26 mouse cellular contexts compared by ENCODE assay signal in genomic region chr12:16526862-16527261, GRCm38 (mm10).
A peak's percentile ranks its signal among the peaks of the same experiment; 100 is the strongest.
DNase-seq lines count a peak whose midpoint lies in the region; TF ChIP-seq lines count a peak whose summit lies in the region.
"Had no signal": no experiment of that assay in that cellular context is flagged by ENCODE, and none has a peak within 500 bp of the region (broad histone marks: within the 10 kb centered on the region; RNA-seq: fewer than 3 reads in every experiment).

No protein-coding gene starts in this region.

- peak in 1 of 2 experiments; percentile 34 for DNase-seq in spleen, adult 2 months (ENCODE audit: low read depth in 1 of 2, low spot score in 2 of 2)
- DNase-seq in spleen, postnatal 4 days (ENCODE audit: low spot score in 2 of 2) = no peak
- no peak for DNase-seq in liver
- no peak for DNase-seq in embryonic facial prominence, embryonic 10.5 days (ENCODE audit: low spot score)
- DNase-seq in testis, postnatal 10 days (ENCODE audit: low spot score) = no peak
- DNase-seq: adrenal gland, postnatal 10 days; adrenal gland, postnatal 36 days; cerebellum, adult 11 months; cerebellum, adult 2 months; cerebellum, adult 9-11 months; cerebellum, postnatal 25 days; gastrocnemius, postnatal 10 days; gastrocnemius, postnatal 36 days; heart, adult 2 months had no signal

- H3K79me3 ChIP-seq in C2C12 (ENCODE audit: low read depth) = no peaks in the 10 kb centered on the region

- H3K27ac ChIP-seq in spleen, adult 2 months (ENCODE audit: insufficient read depth, low read length) = peak overlapping the region; percentile 59
- peak overlapping the region; percentile 60 for H3K27ac ChIP-seq in macrophage
- H3K27ac ChIP-seq in embryonic facial prominence, embryonic 10.5 days (replicated peaks) = no peak overlapping the region
- H3K27ac ChIP-seq: embryonic facial prominence, embryonic 13.5 days; forebrain, embryonic 12.5 days; forebrain, embryonic 15.5 days; heart, adult 2 months; heart, embryonic 10.5 days; heart, embryonic 13.5 days; hindbrain, embryonic 12.5 days; hindbrain, embryonic 15.5 days had no signal

- no peaks in the 10 kb centered on the region for H3K36me3 ChIP-seq in spleen, adult 2 months (ENCODE audit: control insufficient read depth, insufficient read depth, low read length)
- no peaks in the 10 kb centered on the region for H3K36me3 ChIP-seq in C2C12 (ENCODE audit: control insufficient read depth, insufficient read depth)
- no peaks in the 10 kb centered on the region for H3K36me3 ChIP-seq in macrophage (ENCODE audit: inconsistent target)
- no peaks in the 10 kb centered on the region for H3K36me3 ChIP-seq in embryonic facial prominence, embryonic 10.5 days (replicated peaks)
- H3K36me3 ChIP-seq: embryonic facial prominence, embryonic 13.5 days; forebrain, embryonic 12.5 days; forebrain, embryonic 15.5 days; G1E; heart, embryonic 10.5 days; heart, embryonic 13.5 days; hindbrain, embryonic 12.5 days; hindbrain, embryonic 15.5 days had no signal

- peaks cover 3% of the 10 kb centered on the region; the same call in 1 of the 2 replicates for H3K9me3 ChIP-seq in embryonic facial prominence, embryonic 10.5 days
- H3K9me3 ChIP-seq: forebrain, embryonic 12.5 days; forebrain, embryonic 15.5 days; G1E; heart, embryonic 10.5 days; heart, embryonic 13.5 days; hindbrain, embryonic 15.5 days had no signal

- WGBS in spleen, adult 2 months = 60% methylated on average over 5 of the region's 5 CpGs
- 96% methylated on average over 5 of the region's 5 CpGs for WGBS in macrophage (ENCODE audit: missing documents)
- 90% methylated on average over 5 of the region's 5 CpGs for WGBS in embryonic facial prominence, embryonic 10.5 days

- H3K79me2 ChIP-seq in C2C12 (ENCODE audit: control insufficient read depth, insufficient read depth) (no peaks in the 10 kb centered on the region), macrophage (ENCODE audit: inconsistent target) (no peaks in the 10 kb centered on the region)

- no peaks in the 10 kb centered on the region for H3K27me3 ChIP-seq in spleen, adult 2 months (ENCODE audit: control insufficient read depth, insufficient read depth, low read length)
- no peaks in the 10 kb centered on the region for H3K27me3 ChIP-seq in C2C12 (ENCODE audit: control insufficient read depth, insufficient read depth, insufficient read length)
- no peaks in the 10 kb centered on the region for H3K27me3 ChIP-seq in embryonic facial prominence, embryonic 10.5 days (replicated peaks; ENCODE audit: low read depth, poor library complexity, severe bottlenecking)
- H3K27me3 ChIP-seq: embryonic facial prominence, embryonic 13.5 days; forebrain, embryonic 12.5 days; forebrain, embryonic 15.5 days; heart, embryonic 13.5 days; hindbrain, embryonic 12.5 days; hindbrain, embryonic 15.5 days; Patski had no signal

- TF ChIP-seq POLR2A in spleen, adult 2 months (IDR thresholded peaks at IDR 0.05; ENCODE audit: low read depth, low read length) = no peak

- H3K4me1 ChIP-seq in spleen, adult 2 months (ENCODE audit: control insufficient read depth, insufficient read depth, insufficient read length) = peaks cover 30% of the 10 kb centered on the region
- no peaks in the 10 kb centered on the region for H3K4me1 ChIP-seq in embryonic facial prominence, embryonic 10.5 days
- H3K4me1 ChIP-seq: embryonic facial prominence, embryonic 13.5 days; forebrain, embryonic 12.5 days; forebrain, embryonic 15.5 days; heart, embryonic 10.5 days; heart, embryonic 13.5 days; hindbrain, embryonic 12.5 days; hindbrain, embryonic 15.5 days had no signal

- TF ChIP-seq CTCF in spleen, adult 2 months (IDR thresholded peaks at IDR 0.05; ENCODE audit: extremely low read depth, insufficient read depth, insufficient read length, insufficient replicate concordance) = no peak
- TF ChIP-seq CTCF in C2C12 (IDR thresholded peaks at IDR 0.05; ENCODE audit: control insufficient read depth, insufficient read depth, insufficient read length) = no peak

- H3ac ChIP-seq in C2C12 (ENCODE audit: control insufficient read depth, insufficient read length, low read depth) = peak overlapping the region; percentile 1

- no peak overlapping the region for H3K4me3 ChIP-seq in spleen, adult 2 months (ENCODE audit: extremely low read depth, insufficient read depth, insufficient read length)
- H3K4me3 ChIP-seq in C2C12 (ENCODE audit: insufficient read depth, poor library complexity, severe bottlenecking) (no peak overlapping the region), macrophage (ENCODE audit: inconsistent target) (no peak overlapping the region)
- H3K4me3 ChIP-seq in embryonic facial prominence, embryonic 10.5 days = no peak overlapping the region
- H3K4me3 ChIP-seq: embryonic facial prominence, embryonic 13.5 days; erythroblast, embryonic 14.5 days; forebrain, embryonic 12.5 days; forebrain, embryonic 15.5 days; heart, adult 2 months; heart, embryonic 10.5 days; heart, embryonic 13.5 days; hindbrain, embryonic 12.5 days; hindbrain, embryonic 15.5 days had no signal

TF ChIP-seq in C2C12, 6 proteins besides CTCF, POLR2A, EP300 and RAD21:
- TF ChIP-seq MYOD1 (IDR thresholded peaks at IDR 0.05; ENCODE audit: control insufficient read depth, insufficient read length, low read depth) (no peak), MAX (IDR thresholded peaks at IDR 0.05) (no peak), CEBPB (IDR thresholded peaks at IDR 0.05; ENCODE audit: low read depth) (no peak), USF1 (IDR thresholded peaks at IDR 0.05; ENCODE audit: low read depth) (no peak), MYOG (IDR thresholded peaks at IDR 0.05; ENCODE audit: control insufficient read depth, extremely low read depth, insufficient read length) (no peak), FOSL1 (IDR thresholded peaks at IDR 0.05; ENCODE audit: insufficient read depth, low read length, poor library complexity, severe bottlenecking) (no peak)
